8 mouse cellular contexts compared by ENCODE assay signal in the genomic region with DNA sequence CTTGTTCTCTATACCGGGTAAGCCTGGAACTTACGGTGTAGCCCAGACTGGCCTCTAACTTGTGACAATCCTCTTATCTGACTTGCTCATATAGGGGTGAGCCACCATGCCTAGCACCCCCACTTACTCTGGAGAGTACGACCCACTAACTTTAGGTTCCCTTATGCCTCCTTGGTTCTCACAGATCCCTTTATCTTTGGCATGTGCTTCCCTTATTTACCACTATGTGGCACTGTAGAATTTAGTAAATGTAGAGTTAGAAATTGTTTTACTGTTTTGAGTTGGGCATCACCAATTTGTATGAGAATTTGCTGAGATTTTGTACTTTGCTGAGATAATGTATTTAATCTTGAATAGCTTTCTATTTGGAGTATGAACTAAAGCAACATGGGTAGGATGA. TPM values are rescaled to one million over a fixed set of nuclear protein-coding genes. Genes with fewer than 3 reads are reported as not detected.
DNase-seq lines count a peak whose midpoint lies in the region; ATAC-seq lines count a peak whose summit lies in the region.

No protein-coding gene starts in this region.

- peaks cover 3% of the 10 kb centered on the region; the same call in 1 of the 2 replicates for H3K36me3 ChIP-seq in embryonic facial prominence, embryonic 11.5 days (replicated peaks; ENCODE audit: control insufficient read depth, insufficient read depth, low read depth, low read length)
- peaks cover 78% of the 10 kb centered on the region for H3K36me3 ChIP-seq in embryonic facial prominence, embryonic 10.5 days (replicated peaks)
- peaks cover 11% of the 10 kb centered on the region for H3K36me3 ChIP-seq in forebrain, embryonic 16.5 days (ENCODE audit: control insufficient read depth, insufficient read depth)
- peaks cover 78% of the 10 kb centered on the region for H3K36me3 ChIP-seq in midbrain, embryonic 10.5 days

- no peaks in the 10 kb centered on the region for H3K27me3 ChIP-seq in embryonic facial prominence, embryonic 11.5 days (ENCODE audit: control insufficient read depth, insufficient read depth, low read length)
- no peaks in the 10 kb centered on the region for H3K27me3 ChIP-seq in embryonic facial prominence, embryonic 10.5 days (replicated peaks; ENCODE audit: low read depth, poor library complexity, severe bottlenecking)
- no peaks in the 10 kb centered on the region for H3K27me3 ChIP-seq in forebrain, embryonic 16.5 days (replicated peaks; ENCODE audit: control insufficient read depth, insufficient read depth, low read length)
- no peaks in the 10 kb centered on the region for H3K27me3 ChIP-seq in midbrain, embryonic 10.5 days (ENCODE audit: low read depth, poor library complexity, severe bottlenecking)

- no peak overlapping the region for H3K4me3 ChIP-seq in embryonic facial prominence, embryonic 11.5 days (ENCODE audit: low read depth, low read length)
- no peak overlapping the region for H3K4me3 ChIP-seq in embryonic facial prominence, embryonic 10.5 days
- no peak overlapping the region for H3K4me3 ChIP-seq in forebrain, embryonic 16.5 days (replicated peaks; ENCODE audit: low read length)
- no peak overlapping the region for H3K4me3 ChIP-seq in midbrain, embryonic 10.5 days

- WGBS in embryonic facial prominence, embryonic 11.5 days, result 74% methylated on average over 3 of the region's 3 CpGs
- 77% methylated on average over 3 of the region's 3 CpGs for whole genome bisulfite sequencing in embryonic facial prominence, embryonic 10.5 days
- WGBS in forebrain, embryonic 16.5 days, result 76% methylated on average over 3 of the region's 3 CpGs
- 89% methylated on average over 3 of the region's 3 CpGs for WGBS in midbrain, embryonic 10.5 days

- no peak overlapping the region for H3K4me2 ChIP-seq in embryonic facial prominence, embryonic 11.5 days (ENCODE audit: low read depth, low read length)
- no peak overlapping the region for H3K4me2 ChIP-seq in forebrain, embryonic 16.5 days (ENCODE audit: low read length)

- no peak overlapping the region for H3K9ac ChIP-seq in embryonic facial prominence, embryonic 11.5 days (replicated peaks; ENCODE audit: low read length)
- H3K9ac ChIP-seq in forebrain, embryonic 16.5 days (replicated peaks; ENCODE audit: low read depth, low read length), result no peak overlapping the region

- no peaks in the 10 kb centered on the region for H3K4me1 ChIP-seq in embryonic facial prominence, embryonic 11.5 days (ENCODE audit: control insufficient read depth, insufficient read depth, low read length)
- no peaks in the 10 kb centered on the region for H3K4me1 ChIP-seq in embryonic facial prominence, embryonic 10.5 days
- no peaks in the 10 kb centered on the region for H3K4me1 ChIP-seq in forebrain, embryonic 16.5 days (replicated peaks; ENCODE audit: control insufficient read depth, insufficient read depth, low read length)
- H3K4me1 ChIP-seq in midbrain, embryonic 10.5 days, result no peaks in the 10 kb centered on the region

- peak; percentile 74 for DNase-seq in embryonic facial prominence, embryonic 11.5 days (ENCODE audit: low spot score)
- no peak for DNase-seq in embryonic facial prominence, embryonic 10.5 days (ENCODE audit: low spot score)
- peak; percentile 30 to 72 for DNase-seq in left cerebral cortex, postnatal 14 days (ENCODE audit: low spot score in 2 of 2)
- DNase-seq in left cerebral cortex, postnatal 36 days (ENCODE audit: low spot score in 2 of 2), result no peak
- DNase-seq in brain, adult 2 months (ENCODE audit: low read depth, low spot score), result peak; percentile 66
- peak; percentile 63 for DNase-seq in lung, postnatal 10 days
- no peak for DNase-seq in midbrain, embryonic 10.5 days (ENCODE audit: low spot score)

- intact Hi-C loops in left cerebral cortex, postnatal 14 days (cut with DNase I), result loop anchor here (1.0 to 10.0 kb wide), 2 partner anchors 224 to 348 kb away; no protein-coding TSS in a partner anchor
- intact Hi-C loops in left cerebral cortex, postnatal 36 days (cut with DNase I), result loop anchor here (2.0 kb wide), 1 partner anchor 220 kb away; no protein-coding TSS in a partner anchor

- no peaks in the 10 kb centered on the region for H3K9me3 ChIP-seq in embryonic facial prominence, embryonic 11.5 days (replicated peaks; ENCODE audit: control insufficient read depth, low read length)
- no peaks in the 10 kb centered on the region for H3K9me3 ChIP-seq in embryonic facial prominence, embryonic 10.5 days
- no peaks in the 10 kb centered on the region for H3K9me3 ChIP-seq in forebrain, embryonic 16.5 days (ENCODE audit: control insufficient read depth, low read length)
- H3K9me3 ChIP-seq in midbrain, embryonic 10.5 days (replicated peaks), result no peaks in the 10 kb centered on the region

- no peak overlapping the region for H3K27ac ChIP-seq in embryonic facial prominence, embryonic 11.5 days (replicated peaks; ENCODE audit: low read depth, low read length)
- H3K27ac ChIP-seq in embryonic facial prominence, embryonic 10.5 days (replicated peaks), result no peak overlapping the region
- H3K27ac ChIP-seq in forebrain, embryonic 16.5 days (ENCODE audit: low read length), result no peak overlapping the region
- H3K27ac ChIP-seq in midbrain, embryonic 10.5 days (replicated peaks), result no peak overlapping the region

- ATAC-seq in embryonic facial prominence, embryonic 11.5 days (replicated peaks; ENCODE audit: insufficient number of reproducible peaks, low FRiP score, low TSS enrichment, low read depth), result no peak
- ATAC-seq in forebrain, embryonic 16.5 days, result no peak

RNA-seq across cellular contexts. Expression of a gene that starts 20.6 kb away (rescaled TPM):
- 24.7 and 29.2 TPM in 2 replicates for polyA plus RNA-seq in embryonic facial prominence, embryonic 11.5 days (2014; fragmentation: Nextera tagmentation; extraction: Ambion mirVana)
- polyA plus RNA-seq in embryonic facial prominence, embryonic 10.5 days (2016; fragmentation: Nextera tagmentation; extraction: Ambion mirVana), result 15.4 and 17.7 TPM in 2 replicates
- total RNA-seq in left cerebral cortex, postnatal 14 days (2021), result 100 to 1,000 TPM; 101 to 103 TPM
- 10 to 100 TPM; 86.2 to 88.2 TPM for total RNA-seq in left cerebral cortex, postnatal 36 days (2021)
- 44.5 and 46.5 TPM in 2 replicates for polyA plus RNA-seq in forebrain, embryonic 16.5 days (2015; fragmentation: Nextera tagmentation; extraction: Ambion mirVana)
- 14.4 and 19.5 TPM in 2 replicates for polyA plus RNA-seq in midbrain, embryonic 10.5 days (2016; fragmentation: Nextera tagmentation; extraction: Ambion mirVana)

RNA-seq across cellular contexts. Expression of a gene that starts 20.7 kb away (rescaled TPM):
- 16.8 and 17.9 TPM in 2 replicates for polyA plus RNA-seq in embryonic facial prominence, embryonic 11.5 days (2014; fragmentation: Nextera tagmentation; extraction: Ambion mirVana)
- 19.5 and 21.0 TPM in 2 replicates for polyA plus RNA-seq in embryonic facial prominence, embryonic 10.5 days (2016; fragmentation: Nextera tagmentation; extraction: Ambion mirVana)
- 10 to 100 TPM; 22.0 to 22.9 TPM for total RNA-seq in left cerebral cortex, postnatal 14 days (2021)
- total RNA-seq in left cerebral cortex, postnatal 36 days (2021), result 10 to 100 TPM; 27.2 to 31.2 TPM
- polyA plus RNA-seq in forebrain, embryonic 16.5 days (2015; fragmentation: Nextera tagmentation; extraction: Ambion mirVana), result 18.6 and 19.2 TPM in 2 replicates
- 17.8 and 20.7 TPM in 2 replicates for polyA plus RNA-seq in midbrain, embryonic 10.5 days (2016; fragmentation: Nextera tagmentation; extraction: Ambion mirVana)

RNA-seq across cellular contexts. Expression of a gene that starts 48.5 kb away (rescaled TPM):
- polyA plus RNA-seq in embryonic facial prominence, embryonic 11.5 days (2014; fragmentation: Nextera tagmentation; extraction: Ambion mirVana), result 55.7 and 62.6 TPM in 2 replicates
- 52.9 and 59.4 TPM in 2 replicates for polyA plus RNA-seq in embryonic facial prominence, embryonic 10.5 days (2016; fragmentation: Nextera tagmentation; extraction: Ambion mirVana)
- total RNA-seq in left cerebral cortex, postnatal 14 days (2021), result 10 to 100 TPM; 29.6 to 33.0 TPM
- 10 to 100 TPM; 25.7 to 31.4 TPM for total RNA-seq in left cerebral cortex, postnatal 36 days (2021)
- 38.0 and 41.5 TPM in 2 replicates for polyA plus RNA-seq in forebrain, embryonic 16.5 days (2015; fragmentation: Nextera tagmentation; extraction: Ambion mirVana)
- polyA plus RNA-seq in midbrain, embryonic 10.5 days (2016; fragmentation: Nextera tagmentation; extraction: Ambion mirVana), result 46.3 and 49.7 TPM in 2 replicates

RNA-seq across cellular contexts. Expression of a gene that starts 49.5 kb away (rescaled TPM):
- 2.5 and 3.4 TPM in 2 replicates for polyA plus RNA-seq in embryonic facial prominence, embryonic 11.5 days (2014; fragmentation: Nextera tagmentation; extraction: Ambion mirVana)
- polyA plus RNA-seq in embryonic facial prominence, embryonic 10.5 days (2016; fragmentation: Nextera tagmentation; extraction: Ambion mirVana), result 4.4 and 4.7 TPM in 2 replicates
- total RNA-seq in left cerebral cortex, postnatal 14 days (2021), result 10 to 100 TPM; 65.9 to 68.4 TPM
- total RNA-seq in left cerebral cortex, postnatal 36 days (2021), result 10 to 100 TPM; 80.2 to 81.6 TPM
- polyA plus RNA-seq in forebrain, embryonic 16.5 days (2015; fragmentation: Nextera tagmentation; extraction: Ambion mirVana), result 13.1 and 18.2 TPM in 2 replicates
- polyA plus RNA-seq in midbrain, embryonic 10.5 days (2016; fragmentation: Nextera tagmentation; extraction: Ambion mirVana), result 7.6 and 9.5 TPM in 2 replicates

Comparison
In these comparisons a context has a peak if more than half of its experiments do, and no peak if none do; other contexts are left out.
1. DNase-seq: peak in embryonic facial prominence, embryonic 11.5 days (single experiment), left cerebral cortex, postnatal 14 days (2 of 2), brain, adult 2 months (single experiment) and lung, postnatal 10 days (single experiment); none in embryonic facial prominence, embryonic 10.5 days (single experiment), left cerebral cortex, postnatal 36 days (0 of 2) and midbrain, embryonic 10.5 days (single experiment).